Mouse (Mus musculus): Measurements from ENCODE around the gene Cs. TPM values are rescaled to one million over a fixed set of nuclear protein-coding genes. Genes with fewer than 3 reads are reported as not detected.
A peak's percentile ranks its signal among the peaks of the same experiment; 100 is the strongest.

Gene Cs
- total RNA-seq, 1 experiment from 2014 or later, result 77.3 TPM

DNA sequence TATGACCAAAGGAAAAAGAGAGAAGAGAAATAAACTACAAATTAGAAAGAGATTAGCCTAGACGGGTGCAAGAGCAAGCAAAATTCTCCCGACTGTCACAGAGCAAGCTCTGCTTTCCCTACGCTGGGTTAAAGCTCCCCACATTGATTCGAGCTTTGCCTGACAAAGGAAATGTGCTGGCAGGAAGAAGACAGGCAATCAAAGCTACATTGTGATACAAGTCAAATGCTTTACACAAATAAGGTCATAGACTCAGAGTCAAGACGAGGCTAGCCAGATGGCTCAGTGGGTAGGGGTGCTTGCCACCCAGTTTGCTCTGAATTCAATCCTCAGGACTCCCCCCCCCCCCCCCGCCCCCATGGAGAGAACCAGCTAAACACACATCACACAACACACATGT lies 32.5 kb downstream of the Cs start:
- ATAC-seq (replicated peaks; ENCODE audit: insufficient number of reproducible peaks, low FRiP score, low TSS enrichment, poor library complexity, severe bottlenecking), result no peak

DNA sequence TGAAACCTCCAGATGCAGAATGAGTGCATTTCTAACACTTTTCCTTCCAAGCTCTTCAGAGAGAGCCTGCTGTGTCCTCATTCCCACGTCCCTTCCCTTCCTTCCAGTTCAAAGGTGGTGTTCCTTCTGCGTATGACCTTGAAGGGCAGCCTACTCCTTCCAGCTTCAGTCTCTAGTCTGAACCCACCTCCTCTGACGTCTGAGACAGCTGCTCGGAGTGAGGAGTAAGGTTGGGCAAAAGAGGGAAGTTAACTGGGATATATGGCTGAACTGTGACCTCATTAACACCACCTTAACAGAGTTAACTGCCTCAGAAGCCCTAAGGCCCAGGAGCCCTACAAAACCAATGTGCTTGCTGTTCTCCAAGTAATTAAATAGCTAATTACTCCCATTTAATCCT lies 33.1 kb downstream of the Cs start:
- no peak for ATAC-seq (replicated peaks; ENCODE audit: insufficient number of reproducible peaks, low FRiP score, low TSS enrichment, poor library complexity, severe bottlenecking)

DNA sequence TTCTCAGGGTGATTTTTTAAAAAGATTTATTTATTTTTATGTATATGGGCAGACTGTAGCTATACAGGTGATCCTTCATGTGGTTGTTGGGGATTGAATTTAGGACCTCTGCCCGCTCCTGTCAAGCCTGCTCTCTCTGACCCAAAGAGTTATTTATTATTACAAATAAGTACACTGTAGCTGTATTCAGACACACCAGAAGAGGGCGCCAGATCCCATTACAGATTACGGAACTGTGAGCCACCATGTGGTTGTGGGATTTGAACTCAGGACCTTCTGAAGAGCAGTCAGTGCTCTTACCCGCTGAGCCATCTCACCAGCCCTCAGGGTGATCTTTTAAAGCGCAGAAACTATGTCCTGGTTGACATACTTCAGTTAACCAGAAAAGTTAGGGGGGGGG lies 34.6 kb downstream of the Cs start:
- ATAC-seq (replicated peaks; ENCODE audit: insufficient number of reproducible peaks, low FRiP score, low TSS enrichment, poor library complexity, severe bottlenecking), result no peak

- ATAC-seq (replicated peaks; ENCODE audit: insufficient number of reproducible peaks, low FRiP score, low TSS enrichment, poor library complexity, severe bottlenecking), result peak; percentile 80
These were observed 35.6 kb downstream of the Cs start for GRCm38 (mm10) chr10:128372989-128373748.

DNA sequence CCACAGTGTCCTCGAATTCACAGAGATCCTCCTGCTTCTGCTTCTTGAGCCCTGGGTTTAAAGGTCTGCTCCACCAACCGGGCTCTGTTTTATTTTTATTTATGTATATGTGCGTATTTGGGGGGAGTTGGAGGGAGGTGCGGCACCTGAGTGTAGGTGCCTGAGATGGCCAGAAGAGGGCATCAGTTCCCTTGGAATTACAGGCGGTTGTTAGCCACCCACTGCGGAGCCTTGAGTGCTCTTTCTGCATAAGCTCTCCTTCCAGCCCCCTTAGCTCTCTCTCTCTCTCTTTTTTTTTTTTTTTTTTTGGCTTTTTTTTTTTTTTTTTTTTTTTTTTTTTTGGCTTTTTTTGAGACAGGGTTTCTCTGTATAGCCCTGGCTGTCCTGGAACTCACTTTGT lies 36.9 kb downstream of the Cs start:
- no peak for ATAC-seq (replicated peaks; ENCODE audit: insufficient number of reproducible peaks, low FRiP score, low TSS enrichment, poor library complexity, severe bottlenecking)

- ATAC-seq (replicated peaks; ENCODE audit: insufficient number of reproducible peaks, low FRiP score, low TSS enrichment, poor library complexity, severe bottlenecking), result no peak
These were observed 38.5 kb downstream of the Cs start for GRCm38 (mm10) chr10:128376099-128376454.

DNA sequence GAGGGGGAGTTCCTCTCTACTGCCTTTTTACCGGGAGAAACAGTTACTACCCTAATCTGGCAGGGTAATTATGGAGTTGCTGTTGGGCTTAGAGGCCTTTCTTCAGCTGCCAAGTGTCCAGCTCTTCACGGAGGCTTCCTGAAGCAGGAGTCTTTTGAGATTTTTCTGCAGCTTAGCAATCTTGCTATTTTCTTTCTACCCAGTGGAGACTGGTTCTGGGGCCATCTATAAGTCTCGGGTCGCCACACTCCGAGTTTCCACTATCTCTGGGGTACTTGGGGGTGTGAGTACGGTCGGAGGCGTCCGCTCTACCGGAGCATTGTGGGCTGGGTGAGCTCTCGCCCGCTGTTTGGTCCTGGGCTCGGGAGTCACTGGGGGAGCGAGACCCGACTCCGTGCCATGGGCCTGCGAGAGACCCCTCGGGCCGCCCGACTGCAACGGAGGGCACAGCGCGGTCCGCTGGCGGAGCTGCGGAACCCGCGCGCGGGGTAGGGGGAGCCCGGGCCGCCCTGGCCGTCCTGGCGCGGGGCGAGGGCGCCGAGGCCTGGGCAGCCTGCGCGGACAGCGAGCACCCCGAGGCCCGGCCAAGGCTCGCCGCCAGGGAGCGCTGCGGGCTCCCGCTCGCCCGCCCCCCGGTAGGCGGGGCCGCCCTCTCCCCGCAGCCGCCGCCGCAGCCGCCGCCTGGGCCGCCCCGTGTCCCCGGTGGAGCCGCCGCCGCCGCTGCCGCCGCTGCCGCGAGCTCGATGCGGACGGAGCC lies 39.1 kb downstream of the Cs start, which contains the start of gene Ankrd52:
TSS of gene Ankrd52 (plus strand) at position 661 of the 757 bp plus-strand sequence.
- ATAC-seq (replicated peaks; ENCODE audit: insufficient number of reproducible peaks, low FRiP score, low TSS enrichment, poor library complexity, severe bottlenecking), result no peak

- no peak for ATAC-seq (replicated peaks; ENCODE audit: insufficient number of reproducible peaks, low FRiP score, low TSS enrichment, poor library complexity, severe bottlenecking)
These were observed 39.8 kb downstream of the Cs start for GRCm38 (mm10) chr10:128377222-128377939.

DNA sequence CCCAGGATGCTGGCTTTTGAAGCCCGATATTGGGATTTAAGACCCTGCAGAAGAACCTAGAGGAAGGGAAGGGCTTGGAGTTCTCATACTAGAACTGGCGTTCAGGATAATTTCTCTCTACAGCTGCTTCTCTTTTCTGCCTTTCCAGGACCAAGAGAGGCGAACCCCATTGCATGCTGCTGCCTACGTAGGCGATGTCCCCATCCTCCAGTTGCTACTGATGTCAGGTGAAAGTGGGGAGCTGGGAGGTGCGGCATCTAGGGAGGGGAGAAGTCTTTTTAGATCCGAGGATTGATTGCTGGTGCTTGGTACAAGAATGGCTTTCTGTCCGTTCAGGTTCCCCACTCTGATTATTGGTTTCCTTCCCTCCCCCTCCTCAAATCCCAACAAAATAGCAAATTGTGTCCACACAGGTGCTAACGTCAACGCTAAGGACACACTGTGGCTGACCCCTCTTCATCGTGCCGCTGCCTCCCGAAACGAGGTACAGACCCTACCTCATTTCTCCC lies 40.5 kb downstream of the Cs start:
- no peak for ATAC-seq (replicated peaks; ENCODE audit: insufficient number of reproducible peaks, low FRiP score, low TSS enrichment, poor library complexity, severe bottlenecking)

- ATAC-seq (replicated peaks; ENCODE audit: insufficient number of reproducible peaks, low FRiP score, low TSS enrichment, poor library complexity, severe bottlenecking), result no peak
These were observed 40.9 kb downstream of the Cs start for GRCm38 (mm10) chr10:128378462-128378861.

GRCm38 (mm10) chr10:128379260-128379659 lies 41.7 kb downstream of the Cs start:
- ATAC-seq (replicated peaks; ENCODE audit: insufficient number of reproducible peaks, low FRiP score, low TSS enrichment, poor library complexity, severe bottlenecking), result no peak

GRCm38 (mm10) chr10:128380565-128380964 lies 43.0 kb downstream of the Cs start:
- no peak for ATAC-seq (replicated peaks; ENCODE audit: insufficient number of reproducible peaks, low FRiP score, low TSS enrichment, poor library complexity, severe bottlenecking)

DNA sequence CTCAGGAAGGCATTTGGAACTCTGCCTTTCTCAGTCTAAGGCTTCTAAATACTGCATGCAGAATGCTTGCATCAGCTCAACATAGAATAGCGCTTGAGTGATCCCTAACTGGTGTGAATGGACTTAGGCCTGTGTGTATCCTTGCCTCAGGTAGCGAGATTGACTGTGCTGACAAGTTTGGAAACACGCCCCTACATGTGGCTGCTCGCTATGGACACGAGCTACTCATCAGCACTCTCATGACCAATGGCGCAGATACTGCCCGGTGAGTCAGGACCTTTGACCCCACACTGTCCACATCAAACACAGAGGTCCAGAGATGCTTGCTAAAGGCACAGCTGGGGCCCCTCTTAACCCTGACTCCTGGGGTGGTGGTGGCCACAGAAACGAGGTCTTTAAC lies 44.9 kb downstream of the Cs start:
- ATAC-seq (replicated peaks; ENCODE audit: insufficient number of reproducible peaks, low FRiP score, low TSS enrichment, poor library complexity, severe bottlenecking), result no peak

GRCm38 (mm10) chr10:128385902-128386301 lies 48.4 kb downstream of the Cs start:
- no peak for ATAC-seq (replicated peaks; ENCODE audit: insufficient number of reproducible peaks, low FRiP score, low TSS enrichment, poor library complexity, severe bottlenecking)

- ATAC-seq (replicated peaks; ENCODE audit: insufficient number of reproducible peaks, low FRiP score, low TSS enrichment, poor library complexity, severe bottlenecking), result no peak
These were observed 51.4 kb downstream of the Cs start for GRCm38 (mm10) chr10:128388941-128389340.

DNA sequence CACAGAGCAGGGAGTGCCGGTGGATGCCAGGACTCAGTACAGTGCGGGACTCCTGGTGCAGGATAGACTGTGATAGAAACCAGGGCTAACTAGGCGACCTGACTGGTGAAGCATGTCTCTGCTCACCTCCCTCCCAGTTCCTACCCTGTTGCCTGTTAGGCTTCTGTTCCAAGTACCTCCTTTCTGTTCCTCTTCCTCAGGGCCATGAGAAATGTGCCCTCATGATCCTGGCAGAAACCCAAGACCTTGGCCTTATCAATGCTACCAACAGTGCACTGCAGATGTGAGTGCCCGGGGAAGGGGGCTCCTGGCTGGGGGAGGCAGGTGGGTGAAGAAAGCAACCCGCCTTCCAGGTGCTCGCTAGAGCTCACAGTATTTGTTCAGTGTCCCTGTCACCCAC lies 52.0 kb downstream of the Cs start:
- ATAC-seq (replicated peaks; ENCODE audit: insufficient number of reproducible peaks, low FRiP score, low TSS enrichment, poor library complexity, severe bottlenecking), result peak; percentile 19; the same call in 1 of the 2 replicates

DNA sequence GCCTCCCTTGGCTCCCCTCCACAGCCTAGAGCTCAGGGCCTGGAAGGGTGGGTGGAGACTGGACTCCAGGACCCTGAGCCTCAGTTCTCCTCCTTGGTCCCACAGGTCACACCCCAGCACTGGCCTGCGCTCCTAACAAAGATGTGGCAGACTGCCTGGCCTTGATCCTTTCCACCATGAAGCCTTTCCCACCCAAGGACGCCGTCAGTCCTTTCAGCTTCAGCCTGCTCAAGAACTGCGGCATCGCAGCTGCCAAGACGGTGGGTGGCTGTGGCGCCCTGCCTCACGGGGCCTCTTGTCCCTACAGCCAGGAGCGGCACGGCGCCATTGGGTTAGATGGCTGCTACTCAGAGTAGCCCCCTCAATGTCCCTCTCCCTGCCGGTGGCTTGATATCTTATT lies 52.8 kb downstream of the Cs start:
- ATAC-seq (replicated peaks; ENCODE audit: insufficient number of reproducible peaks, low FRiP score, low TSS enrichment, poor library complexity, severe bottlenecking), result no peak

DNA sequence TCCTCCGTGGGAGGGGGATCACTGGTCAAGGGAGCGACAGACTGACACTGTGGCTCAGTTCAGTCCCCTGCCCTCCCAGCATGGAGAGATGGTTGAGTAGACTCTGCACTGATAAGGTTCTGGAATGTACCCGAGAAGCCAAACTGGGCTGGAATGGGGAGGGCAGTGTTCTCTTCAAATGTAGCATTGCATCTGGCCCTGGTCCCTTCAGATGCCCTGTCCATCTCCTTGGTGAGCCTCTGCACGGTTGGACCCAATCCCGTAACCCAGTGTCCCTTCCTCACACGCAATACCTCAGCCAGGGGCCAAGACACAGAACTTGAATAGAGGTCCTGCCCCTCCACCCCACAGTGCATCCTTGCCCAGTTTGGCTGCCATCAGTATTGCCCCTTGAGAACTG lies 54.3 kb downstream of the Cs start:
- ATAC-seq (replicated peaks; ENCODE audit: insufficient number of reproducible peaks, low FRiP score, low TSS enrichment, poor library complexity, severe bottlenecking), result no peak

- no peak for ATAC-seq (replicated peaks; ENCODE audit: insufficient number of reproducible peaks, low FRiP score, low TSS enrichment, poor library complexity, severe bottlenecking)
These were observed 58.6 kb downstream of the Cs start for GRCm38 (mm10) chr10:128396017-128396673.

All from monocyte, adult 5-6 weeks (primary cell).